Mouse (Mus musculus) layer of hippocampus, adult 11-12 months (tissue): Measurements from ENCODE around the gene Zdhhc19.

Source experiments
- DNase-seq: peaks from one replicate; pipeline ENCODE4 v3.0.0; 2022; ENCODE audit warnings: low spot score

Gene Zdhhc19

GRCm38 (mm10) chr16:32610460-32611255 lies 114.6 kb downstream of the Zdhhc19 start:
- DNase-seq = no peak
